Mouse (Mus musculus): ENCODE measurements around the gene Hist1h1e.
"Not testable (repeated sequence)": the region's sequence is repeated elsewhere in the genome, so short reads cannot be mapped to it uniquely, and the experiment has no call there.

The Hist1h1e gene

DNA sequence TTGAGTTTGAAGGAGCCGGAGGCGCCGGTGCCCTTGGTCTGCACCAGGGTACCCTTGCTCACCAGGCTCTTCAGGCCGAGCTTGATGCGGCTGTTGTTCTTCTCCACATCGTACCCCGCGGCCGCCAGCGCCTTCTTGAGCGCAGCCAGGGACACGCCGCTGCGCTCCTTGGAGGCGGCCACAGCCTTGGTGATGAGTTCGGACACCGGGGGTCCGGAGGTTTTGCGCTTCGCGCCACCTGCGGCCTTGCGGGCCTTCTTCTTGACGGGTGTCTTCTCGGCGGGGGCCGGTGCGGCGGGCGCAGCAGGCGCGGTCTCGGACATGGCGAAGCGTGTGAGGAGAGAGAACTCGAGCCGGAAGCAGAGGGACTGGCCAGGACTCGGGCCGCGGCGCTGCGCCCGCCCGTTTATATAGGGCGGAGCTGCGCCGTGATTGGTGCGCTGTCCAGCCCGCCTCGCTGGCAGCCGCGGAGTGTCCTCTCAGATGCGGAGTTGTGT, at the start of gene Hist1h1e:
Gene Hist1h1e, minus strand, starts transcription at position 384 of the 497 bp plus-strand sequence.
- peak; percentile 95 to 96 for DNase-seq

DNA sequence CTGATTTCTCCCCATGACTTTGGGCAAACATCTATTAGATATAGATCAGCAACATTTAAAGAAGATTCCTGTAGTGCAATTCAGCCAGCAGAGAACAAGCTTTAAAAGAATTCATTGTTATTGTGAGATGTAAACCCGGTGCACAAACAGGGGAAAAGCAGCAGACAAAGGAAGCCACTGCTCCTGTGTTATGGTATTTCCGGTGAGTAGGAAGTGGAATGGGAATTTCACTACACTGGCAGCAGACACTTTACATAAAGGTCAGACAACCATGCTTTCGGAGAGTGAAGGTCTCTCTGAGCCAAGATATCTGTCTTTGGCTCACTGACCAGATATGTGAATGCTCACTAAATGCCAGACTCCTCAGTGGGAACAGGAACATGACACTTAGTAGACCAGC, 40.2 kb upstream of the Hist1h1e start:
- no peak for DNase-seq

DNA sequence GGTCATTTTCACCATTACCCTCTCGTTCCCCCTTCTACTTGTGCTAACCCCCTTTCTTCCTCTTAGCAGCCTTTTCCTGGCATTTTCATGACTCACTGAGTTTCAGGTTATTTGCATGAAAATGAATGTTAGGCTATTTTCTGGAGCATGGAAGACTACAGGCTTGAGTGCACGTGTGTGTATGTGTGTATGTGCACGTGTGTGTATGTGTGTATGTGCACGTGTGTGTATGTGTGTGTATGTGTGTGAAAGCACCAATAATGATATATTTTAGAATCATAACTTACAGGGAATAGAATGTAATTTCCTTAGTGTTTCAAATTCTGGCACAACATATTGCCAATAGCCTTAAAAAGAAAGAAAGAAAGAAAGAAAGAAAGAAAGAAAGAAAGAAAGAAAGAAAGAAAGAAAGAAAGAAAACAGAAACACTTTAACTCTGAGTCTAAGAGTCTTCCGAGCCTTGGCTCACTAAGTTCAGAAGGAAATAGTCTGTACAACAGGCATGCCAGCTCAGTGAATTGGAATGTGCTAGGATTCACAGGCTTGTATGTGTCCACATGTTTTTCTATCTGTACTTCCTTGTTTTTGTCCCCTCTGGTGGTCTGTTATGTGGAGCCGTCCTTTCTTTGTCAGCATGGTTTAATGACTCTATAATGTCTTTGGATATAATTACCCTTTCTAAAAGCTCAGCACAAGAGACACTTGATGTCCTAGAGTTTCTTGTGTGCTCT, 37.4 kb upstream of the Hist1h1e start:
- DNase-seq, result no peak

DNA sequence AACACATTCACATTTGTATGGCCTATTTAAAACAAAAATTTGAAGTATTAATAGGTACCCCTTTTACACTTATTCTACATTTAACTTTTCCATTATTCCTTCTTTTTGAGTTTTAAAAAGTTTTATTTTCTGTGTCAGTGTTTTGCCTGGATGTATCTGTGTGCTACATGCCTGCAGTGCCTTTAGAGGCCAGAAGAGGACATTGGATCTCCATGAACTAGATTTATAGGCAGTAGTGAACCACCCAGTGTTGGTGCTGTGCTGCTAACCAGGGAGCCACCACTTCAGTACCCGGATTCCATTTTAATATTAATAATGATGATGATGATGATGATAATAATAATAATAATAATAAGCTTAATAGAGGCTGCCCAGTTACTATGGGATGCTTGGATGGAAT, 8.3 kb upstream of the Hist1h1e start:
- DNase-seq, result peak in 1 of 2 experiments; percentile 5

DNA sequence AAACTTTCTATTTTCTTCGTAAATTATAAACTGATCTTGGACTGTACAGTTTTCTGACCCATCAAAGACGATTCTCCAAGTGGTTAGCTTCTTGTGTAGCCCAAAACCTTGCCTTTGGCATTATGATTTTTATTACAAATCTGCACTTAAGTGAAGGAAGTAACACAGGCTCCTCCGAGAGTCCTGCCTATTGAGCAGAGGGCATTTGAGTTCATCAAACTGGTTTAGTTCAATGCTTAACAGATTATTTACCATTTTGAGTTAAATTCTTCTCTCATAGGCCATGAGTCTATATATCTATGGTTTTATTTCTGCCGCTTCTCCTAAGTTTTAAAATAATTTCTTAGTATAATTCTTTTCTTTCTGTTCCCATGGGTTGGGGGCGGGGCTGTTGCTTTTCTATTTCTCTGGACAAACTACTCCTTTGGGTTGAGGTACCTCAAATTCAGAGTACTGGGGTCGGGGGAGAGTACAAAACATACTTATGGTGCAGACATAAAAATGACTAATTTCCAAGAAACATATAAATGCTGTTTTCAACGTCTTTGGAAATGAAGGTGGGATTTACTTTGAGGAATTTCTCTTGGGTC, 598 bp upstream of the Hist1h1e start:
- DNase-seq, result peak; percentile 47 to 63

DNA sequence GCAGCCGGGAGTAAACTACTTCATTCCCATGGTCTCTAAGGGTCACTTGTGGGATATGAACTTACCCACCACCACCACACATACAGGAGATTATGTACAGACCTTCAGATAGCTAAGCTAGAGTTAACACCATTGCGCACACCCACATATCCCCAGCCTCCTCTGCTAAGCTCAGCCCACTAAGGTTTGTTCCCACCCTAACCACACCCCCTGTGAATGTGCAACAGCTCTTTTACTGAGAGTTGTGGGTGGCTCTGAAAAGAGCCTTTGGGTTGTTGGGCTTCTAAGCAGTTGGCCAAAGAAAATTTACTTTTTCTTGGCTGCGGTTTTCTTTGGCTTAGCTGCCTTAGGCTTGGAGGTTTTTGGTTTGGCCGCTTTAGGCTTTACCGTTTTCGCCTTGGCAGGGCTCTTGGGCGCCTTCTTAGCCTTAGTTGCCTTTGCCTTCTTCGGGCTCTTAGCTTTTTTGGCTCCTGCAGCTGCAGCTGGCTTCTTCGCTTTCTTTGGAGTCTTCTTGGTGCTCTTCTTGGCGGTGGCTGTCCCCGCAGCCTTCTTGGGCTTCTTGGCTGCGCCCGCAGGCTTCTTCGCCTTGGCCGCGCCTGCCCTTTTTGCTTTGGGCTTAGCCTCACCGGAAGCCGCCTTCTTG, 705 bp downstream of the Hist1h1e start:
- DNase-seq, result peak; percentile 64 to 76

DNA sequence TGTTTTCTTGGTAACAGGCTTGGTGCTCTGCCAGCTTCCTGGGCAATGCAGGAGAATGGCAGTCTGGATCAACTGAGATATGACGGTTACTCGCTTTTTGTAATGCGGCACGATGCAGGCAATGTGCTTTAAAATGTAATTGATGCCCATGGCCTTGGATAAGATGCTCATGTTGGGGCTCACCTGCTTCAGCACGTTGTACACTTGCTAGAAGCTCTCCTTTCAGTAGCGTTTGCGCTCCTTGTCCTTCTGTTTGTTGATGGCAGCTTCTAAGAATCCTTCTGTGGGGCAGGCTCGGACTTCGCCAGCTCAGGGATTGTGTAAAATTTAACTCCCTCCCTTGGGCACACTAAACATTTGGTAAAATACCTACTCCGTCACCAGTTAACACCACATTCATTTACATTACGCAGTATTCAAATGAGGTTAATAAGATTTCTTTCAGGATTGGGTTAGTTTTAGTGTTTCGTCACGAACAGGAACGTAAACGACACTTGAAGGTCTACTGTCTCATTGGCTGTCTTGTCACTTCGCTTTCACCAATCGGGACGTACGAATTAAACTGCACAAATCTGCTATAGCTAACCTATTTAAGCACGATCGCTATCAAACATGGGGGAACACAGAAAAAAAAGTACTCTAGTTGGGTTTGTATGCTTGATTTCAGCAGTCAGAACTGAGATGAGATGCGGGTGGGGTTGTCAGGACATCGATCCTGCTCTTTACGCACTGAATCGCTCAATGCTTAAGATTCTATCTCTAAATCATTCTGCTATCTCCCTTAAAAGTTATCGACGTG, 1.4 kb downstream of the Hist1h1e start, which contains the start of gene Hist1h2be:
Gene Hist1h2be, minus strand, starts transcription at position 392 of the 799 bp plus-strand sequence.
- peak; percentile 80 to 88 for DNase-seq

DNA sequence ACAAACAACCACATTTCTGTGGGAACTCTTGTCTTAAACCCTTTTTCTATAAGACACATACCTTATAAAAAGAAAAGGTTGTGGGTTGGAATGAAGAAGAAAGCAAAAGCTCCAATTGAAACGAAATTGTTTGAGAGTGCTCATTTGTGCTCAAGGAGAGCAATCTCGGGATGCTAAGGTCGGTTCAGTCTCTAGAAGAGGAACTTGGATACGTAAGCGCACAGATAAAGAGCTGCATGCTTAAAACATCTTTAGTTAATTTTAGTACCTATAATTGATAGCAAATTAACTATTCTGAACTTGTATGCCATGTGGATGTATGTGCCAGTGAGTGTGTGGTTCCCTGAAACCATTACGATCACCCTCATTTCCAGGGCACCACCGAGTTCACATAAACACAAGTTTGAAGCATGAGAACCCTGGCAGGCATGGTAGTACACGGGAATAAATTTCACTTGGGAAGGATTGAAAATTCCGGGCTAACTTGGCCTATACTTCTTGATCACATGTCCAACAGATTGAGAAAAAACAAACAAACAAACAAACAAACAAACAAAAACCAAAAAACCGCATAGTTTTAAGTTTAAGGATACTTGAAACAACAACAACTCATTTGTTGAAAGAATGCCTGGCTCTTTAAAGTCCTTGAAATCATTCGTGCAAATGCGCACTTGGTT, 2.2 kb downstream of the Hist1h1e start:
- DNase-seq, result peak in 1 of 2 experiments; percentile 5

DNA sequence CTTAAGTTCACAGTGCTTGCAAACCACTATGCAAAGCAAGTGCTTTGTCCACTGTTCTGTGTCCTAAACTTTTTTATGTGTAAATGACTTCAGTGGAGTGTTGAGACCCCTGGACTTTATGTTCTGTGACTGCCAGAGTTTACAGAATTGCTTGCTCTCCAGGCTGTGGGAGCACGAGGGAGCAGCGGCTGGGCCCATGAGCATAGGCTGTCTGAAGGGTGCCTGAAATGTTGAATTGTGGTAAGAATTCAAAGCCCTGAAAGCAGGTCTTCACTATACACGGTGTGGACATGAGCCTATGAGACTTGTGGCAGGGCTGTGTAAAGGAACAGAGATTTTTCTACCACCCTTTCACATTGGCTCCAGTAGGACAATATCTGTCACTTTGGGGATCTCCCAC, 10.7 kb downstream of the Hist1h1e start:
- DNase-seq, result no peak

DNA sequence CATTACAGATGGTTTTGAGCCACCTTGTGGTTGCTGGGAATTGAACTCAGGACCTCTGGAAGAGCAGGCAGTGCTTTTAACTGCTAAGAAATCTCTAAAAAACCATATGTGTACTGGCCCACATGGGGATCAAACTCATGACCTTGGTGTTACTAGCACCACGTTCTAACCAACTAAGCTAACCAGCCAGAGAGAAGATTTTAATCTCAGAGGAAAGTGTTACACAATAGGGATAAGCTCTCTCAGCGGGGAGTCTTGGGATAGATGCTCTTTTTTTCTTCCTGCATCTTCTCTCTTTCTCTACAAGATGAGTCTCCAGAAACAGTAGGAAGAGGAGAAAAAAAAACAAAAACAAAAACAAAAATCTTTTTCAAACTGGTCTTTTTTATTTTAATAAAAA, 12.0 kb downstream of the Hist1h1e start:
- DNase-seq, result no peak

DNA sequence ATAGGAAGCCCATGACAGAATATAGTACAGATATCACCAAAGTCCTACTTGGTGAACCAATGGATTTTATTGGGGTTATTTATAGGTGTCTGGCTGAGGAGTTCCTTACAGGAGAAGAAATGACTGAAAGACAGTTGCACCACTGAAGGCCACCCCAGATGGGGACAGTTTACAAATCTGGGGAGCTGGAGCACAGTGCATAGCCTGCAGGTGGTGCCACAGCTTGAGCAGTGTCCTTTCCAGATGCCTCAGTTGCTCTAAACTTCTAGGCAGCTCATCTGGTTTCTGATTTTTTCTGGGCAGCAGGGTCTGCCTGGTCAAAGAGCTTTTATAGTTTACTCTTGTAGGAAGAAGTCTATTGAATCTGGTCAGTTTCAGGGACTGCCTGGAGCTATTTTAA, 12.5 kb downstream of the Hist1h1e start:
- no peak for DNase-seq

DNA sequence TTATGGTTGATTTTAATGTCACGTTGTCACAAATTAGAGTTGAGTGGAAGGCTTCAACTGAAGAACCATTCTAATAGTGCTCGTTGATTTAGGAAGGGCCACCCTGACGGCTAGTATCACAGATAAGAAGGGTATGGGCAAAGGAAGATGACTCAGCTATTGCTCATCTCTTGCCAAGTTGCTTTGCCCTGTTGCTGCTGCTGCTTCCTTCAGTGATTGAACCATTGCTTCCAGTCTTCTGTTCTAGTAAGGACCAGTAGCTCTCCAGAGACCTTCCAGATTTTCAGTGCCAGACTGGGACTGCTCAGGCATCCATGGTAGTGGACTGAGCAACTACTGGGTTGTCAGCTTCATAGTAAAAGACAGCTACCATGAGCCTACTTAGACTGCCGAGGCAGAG, 13.1 kb downstream of the Hist1h1e start:
- DNase-seq, result no peak

DNA sequence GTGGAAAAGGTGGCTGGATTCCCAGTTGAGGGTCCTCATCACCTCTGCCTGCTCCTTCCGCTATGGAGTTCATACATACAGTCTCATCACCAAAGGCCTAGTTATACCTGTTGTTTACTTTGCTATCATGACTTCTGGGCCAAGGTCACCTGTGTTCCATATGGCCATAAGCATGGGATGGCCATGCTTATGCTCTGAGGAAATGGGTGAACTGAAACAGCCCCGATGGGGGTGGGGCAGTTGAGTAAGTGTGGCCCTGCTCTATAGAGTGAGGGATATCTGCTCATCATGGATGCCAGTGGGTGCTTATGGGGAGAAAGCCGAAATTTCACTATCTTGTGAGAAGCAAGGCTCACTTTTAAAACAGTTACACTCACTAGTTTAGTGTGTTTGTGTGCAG, 17.3 kb downstream of the Hist1h1e start:
- DNase-seq, result no peak

DNA sequence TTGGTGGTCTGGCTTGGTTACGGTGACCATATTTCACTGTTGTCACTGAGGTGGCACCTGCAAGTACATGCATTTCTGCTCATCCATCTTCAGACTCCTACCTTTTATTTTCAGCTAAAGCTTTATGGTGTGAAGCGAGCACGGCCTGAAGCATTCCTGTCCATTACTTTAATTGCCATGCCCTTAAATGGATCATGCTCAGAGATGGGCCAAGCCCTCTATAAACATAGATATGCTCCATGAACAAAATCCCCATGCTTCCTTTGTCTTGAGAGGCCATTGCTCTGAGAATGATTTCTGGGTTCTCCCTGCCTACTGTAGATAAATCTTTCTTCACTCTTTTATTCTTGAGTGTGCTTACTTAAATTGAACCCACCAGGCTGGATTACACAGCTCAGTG, 17.9 kb downstream of the Hist1h1e start:
- DNase-seq, result no peak

DNA sequence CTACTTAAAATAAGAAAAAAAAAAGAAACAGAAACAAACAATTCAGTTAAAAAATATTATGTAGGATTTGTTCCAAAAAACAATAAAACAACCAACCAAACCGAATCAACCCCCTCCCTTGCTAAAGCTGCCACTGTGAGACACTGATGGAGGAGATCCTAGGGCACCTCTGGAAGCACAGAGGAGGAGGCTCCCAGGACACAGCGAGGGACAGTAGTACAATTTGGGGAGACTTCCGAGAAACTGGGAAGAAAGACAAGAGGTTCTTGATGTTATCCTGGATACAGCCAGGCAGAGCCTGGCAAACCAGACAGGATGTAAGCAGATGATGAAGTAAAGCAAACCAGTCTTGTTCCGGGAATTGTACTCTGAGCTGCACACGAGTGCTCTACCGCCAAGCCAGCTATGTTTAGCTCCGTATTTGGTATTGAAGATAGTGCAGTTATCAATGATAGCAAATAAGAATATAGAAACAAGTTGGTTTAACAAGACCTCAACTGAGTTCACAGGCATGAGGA, 19.1 kb downstream of the Hist1h1e start:
- DNase-seq, result no peak

DNA sequence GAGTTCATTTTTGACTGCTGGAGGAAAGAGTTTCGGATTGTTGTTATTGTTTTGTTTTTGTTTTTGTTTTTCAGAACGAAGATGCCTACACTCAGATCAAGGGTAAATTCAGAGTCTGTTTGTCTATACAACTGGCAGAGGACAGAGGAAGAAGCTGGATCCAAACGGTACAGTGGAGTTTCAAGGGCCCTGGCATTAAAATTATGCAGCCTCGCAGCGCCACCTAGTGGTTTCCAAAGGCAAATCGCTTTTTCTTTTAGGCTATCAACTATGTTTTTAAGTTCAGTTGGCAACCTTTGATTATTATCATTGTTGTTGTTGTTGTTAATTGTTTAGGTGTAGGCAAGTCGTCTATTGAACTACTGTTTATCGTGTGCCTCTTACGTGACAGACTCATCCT, 24.4 kb downstream of the Hist1h1e start:
- DNase-seq, result peak; percentile 86 to 88

DNA sequence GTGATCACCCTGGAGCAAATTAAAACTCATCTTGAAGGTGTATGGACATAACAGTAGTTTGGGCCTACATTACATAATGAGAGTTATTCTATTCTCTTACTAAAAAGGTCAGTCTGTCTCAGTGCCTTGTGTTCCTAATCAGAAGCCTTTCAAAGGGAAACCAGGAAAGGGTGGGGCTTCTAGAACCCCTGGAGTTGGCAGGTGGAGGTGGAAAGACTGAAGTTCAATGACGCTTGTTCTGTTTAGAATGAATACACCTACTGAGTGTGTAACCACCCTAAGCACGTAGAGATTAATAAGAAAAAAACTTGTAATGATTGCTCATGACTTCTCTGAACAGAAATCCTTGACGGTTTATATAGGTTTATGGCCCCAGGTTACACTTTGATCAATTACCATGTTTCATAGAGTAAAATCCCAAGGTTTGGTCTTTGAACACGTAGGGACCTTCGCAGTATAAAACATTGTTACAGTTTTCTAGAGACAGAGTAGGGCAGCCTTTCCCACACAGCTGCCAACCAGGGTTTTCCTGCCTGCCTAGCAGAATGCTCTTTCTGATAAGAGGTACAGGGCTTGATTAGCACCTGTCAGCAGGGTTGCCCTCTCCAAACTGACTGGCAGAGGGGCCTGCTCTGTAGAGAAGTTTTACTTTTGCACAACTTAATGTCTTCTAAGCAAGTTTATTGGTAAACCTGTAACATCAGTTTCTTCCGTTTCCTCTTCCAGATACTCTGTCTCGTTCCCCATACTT, 26.6 kb downstream of the Hist1h1e start:
- DNase-seq, result no peak

DNA sequence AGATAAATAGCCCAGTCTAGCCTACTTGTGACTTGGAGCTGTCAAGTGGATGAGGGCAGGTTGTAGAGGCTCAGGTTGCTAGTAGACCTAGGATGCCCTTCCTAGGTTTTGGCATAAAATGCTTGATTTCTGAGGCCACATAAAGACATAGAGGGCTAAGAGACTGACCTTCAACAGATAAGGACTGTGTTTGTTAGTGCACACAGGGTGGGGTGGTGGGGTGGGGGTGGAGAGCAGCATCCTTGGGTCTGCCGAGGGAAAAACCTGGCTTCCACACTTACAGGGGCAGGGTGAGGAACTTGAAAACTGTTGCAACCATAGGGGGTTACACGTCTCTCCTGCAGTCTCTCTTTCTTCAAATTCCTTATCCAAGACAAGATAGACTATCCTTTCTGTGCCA, 27.2 kb downstream of the Hist1h1e start:
- DNase-seq, result no peak

DNA sequence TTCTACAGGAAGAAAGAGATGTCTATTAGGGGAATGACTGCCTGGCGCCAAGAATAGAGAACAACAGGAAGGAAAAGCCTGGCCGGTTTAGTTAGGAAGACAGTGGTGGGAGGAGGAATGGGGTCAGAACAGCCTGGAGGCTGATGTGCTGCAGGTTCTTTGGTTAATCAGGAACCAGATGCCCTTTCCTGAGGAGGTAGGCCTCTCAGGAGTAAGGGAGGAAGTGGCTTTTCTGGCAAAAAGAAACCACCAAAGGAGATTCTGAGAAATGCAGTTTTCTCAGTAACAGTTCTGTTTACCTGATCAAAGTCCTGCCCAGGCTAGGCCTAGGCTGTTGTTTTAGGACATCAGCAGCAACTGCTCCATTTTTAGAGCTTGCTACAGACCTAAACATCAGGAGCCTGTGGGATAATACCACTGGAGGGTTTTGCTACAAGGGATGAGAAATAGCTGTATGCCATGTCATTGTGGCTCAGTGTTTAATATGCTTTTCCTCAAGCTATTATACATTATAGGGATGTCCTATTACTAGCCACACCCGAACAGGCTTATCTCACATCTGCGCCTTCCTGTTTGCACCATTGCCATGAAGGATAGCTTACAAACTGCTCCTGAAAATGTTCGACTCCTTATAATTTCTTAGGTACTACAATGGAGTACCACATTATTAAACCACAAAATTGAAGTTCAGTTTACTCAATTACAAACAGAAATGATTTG, 29.1 kb downstream of the Hist1h1e start:
- DNase-seq, result no peak

DNA sequence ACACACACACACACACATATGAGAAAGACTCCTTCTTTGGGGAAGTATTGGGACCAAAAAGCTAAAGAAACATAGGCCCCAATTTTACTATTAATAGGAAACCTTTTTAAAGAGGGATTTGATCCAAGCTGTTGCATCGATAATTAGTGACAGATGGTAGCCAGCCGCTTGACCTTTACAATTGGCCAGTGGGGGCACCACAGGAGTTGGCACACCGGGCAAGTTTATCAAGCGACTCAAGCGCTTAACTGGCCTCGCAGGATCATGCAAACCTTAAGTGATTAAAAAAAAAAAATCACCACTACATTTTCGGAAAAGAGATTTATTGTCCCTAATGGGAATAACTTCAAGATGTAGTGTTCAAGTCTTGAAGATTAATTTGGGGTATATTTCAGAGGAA, 29.7 kb downstream of the Hist1h1e start:
- DNase-seq, result peak; percentile 80 to 84

DNA sequence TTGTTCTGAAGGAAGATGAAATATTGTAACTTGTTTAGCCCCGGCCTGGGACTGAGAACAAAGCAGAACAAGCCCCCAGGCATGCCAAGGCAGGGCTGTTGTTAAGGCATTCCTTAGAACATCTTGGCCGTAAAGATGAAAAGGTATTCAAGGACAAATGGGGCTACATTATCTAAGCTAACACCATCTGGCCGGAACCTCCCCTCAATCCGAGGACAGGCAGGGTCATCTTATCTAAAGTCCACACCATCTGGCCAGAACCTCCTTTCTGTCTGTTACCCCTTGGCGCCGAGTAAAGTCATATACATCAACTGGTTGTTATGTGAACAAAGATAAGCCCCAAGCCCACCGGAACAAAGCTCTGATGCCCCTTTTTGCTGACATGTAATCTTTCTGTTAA, 30.5 kb downstream of the Hist1h1e start:
- DNase-seq, result not testable (repeated sequence)
